Mouse (Mus musculus) C2C12 (cell line): ENCODE data around the gene Ankzf1.

ENCODE experiments used
- CTCF ChIP-seq: IDR thresholded peaks from one replicate; pipeline ENCODE4 v1.5.1; 2011; ENCODE audit not compliant: control insufficient read depth, insufficient read depth, insufficient read length
- MAX ChIP-seq: IDR thresholded peaks from one replicate; pipeline ENCODE4 v1.6.1; 2011; ENCODE audit warnings: mild to moderate bottlenecking, control low read depth

DNA sequence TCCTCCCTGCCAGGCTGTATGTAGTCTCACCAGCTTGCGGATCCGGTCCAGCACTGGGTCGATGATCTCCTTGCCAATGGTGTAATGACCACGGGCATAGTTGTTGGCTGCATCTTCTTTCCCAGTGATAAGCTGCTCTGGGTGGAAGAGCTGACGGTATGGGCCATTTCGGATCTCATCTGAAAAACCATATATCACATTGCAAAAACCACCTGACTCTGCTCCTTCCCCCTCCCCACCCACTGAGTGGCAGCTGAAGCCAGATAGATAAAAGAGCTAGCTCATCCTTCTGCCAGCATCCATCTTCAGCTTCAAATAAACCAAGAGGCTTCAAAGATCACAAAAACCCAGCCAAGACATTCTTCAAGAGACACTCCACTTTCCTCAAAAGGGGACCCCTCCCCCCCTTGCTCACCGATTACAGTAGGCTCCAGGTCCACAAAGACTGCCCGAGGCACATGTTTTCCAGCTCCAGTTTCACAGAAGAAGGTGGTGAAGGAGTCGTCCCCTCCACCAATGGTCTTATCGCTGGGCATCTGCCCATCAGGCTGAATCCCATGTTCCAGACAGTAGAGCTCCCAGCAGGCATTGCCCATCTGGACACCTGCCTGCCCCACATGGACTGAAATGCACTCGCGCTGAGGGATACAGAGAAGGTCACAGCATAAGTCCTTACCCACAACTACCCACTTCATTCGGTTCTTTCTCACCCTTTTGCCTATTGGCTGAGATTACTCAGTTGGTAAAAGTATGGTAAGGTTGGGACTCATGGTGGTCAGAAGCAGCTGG lies 25.0 kb downstream of the Ankzf1 start:
- TF ChIP-seq CTCF, result no peak
- no peak for TF ChIP-seq MAX
